Mouse (Mus musculus) embryo, embryonic 9.5 days (tissue): ENCODE measurements around the gene Ccdc148.

Source experiments
- DNase-seq: peaks from one replicate; pipeline ENCODE4 v3.0.0-alpha.2; 2017; ENCODE audit errors: extremely low spot score

Gene Ccdc148

DNA sequence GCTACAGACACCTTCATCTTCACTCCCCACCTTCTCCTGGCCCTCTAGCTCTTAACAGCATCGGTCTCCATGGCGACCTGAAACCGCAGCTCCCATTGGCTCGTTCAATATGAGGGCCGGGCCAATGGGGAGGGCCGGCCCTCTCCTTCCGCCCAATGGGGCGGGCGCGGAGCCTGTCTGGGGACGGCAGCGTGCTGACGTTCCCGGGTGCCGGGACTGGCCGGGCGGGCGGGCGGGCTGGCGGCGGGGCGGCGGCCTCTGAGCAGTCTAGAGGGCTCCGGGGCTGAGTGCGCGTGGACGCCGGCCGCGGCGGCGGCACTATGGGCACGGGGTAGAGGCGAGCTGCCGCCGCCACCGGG is at the start of gene Ccdc148, which contains the start of gene Pkp4:
Ccdc148 (minus strand) TSS at position 79 of the 359 bp plus-strand sequence.
Pkp4 (plus strand) TSS at position 246 of the 359 bp plus-strand sequence.
- DNase-seq: peak; percentile 90

DNA sequence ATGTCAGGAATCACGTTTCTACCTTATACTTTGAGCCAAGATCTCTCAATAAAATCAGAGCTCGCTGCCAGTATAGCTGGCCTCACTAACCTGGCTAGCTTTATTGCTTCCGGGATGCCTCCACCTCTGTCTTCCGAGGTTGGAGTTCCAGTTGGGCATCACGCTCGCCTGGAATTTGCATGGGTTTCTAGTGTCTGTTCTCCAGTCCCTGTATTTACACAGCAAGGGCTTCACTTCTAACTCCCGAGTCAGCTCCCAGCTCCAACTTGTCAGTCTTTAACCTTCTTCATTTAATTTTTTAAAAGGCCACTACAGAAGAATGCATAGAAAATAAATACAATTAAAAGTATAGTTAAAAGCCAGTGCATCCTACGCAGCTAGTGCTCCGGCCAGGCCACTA is 47.8 kb upstream of the Ccdc148 start:
- no peak for DNase-seq

DNA sequence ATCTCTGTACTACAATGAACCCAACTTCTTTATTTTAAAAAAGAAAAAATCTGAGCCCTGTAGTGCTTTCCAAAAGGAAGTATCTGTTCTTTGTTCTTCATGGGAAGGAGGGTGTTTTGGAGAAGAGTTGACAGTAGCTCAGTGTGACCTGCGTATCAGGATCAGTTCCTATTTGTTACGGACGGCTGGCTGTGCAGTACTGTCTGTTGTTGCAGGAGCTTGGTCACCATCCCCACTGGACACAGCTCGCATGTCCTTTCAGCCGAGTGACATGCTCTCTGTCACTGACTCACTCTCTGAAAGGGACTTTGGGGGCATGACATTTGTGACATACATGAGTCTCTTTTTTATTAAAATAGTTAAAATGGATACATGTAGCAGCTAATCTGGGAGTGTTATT is 47.2 kb upstream of the Ccdc148 start:
- DNase-seq: no peak

DNA sequence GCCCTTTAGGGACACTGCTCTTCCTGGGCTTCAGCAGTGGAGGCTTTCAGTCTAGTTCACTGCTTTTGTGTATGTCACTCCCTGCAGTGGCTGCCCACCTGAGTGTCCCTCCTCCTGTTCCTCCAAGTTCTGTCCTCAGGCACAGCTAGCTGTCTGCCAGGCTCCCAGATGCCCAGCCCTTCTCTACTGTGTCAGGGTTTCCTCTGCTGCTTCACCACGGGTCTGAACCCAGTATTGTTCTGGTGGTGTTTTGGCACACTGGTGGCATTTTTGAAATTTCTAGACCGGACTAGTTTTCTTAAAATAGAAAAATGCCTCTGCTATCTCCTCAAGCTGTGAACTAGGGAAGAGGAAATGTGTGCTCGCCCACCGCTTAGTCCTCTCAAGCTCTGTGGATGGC is 46.8 kb upstream of the Ccdc148 start:
- DNase-seq: no peak

DNA sequence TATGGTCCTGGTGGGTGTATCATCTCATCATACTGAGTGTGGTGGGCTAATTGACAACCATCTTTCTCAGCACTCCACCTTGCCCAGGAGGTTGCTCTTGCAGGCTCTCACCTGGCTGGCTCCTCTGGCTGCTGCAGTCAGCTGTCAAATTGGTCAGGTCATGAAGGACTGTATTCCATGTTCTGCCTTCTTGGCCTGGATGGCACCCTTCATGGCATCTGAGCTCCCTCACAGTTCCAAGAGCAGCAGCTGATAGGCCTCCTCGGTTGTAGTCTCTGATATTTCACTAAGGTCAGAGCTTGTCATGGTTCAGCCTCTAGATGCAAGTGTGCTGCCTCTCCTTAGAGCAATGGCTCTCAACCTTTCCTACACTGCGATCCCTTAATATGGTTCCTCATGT is 45.7 kb upstream of the Ccdc148 start:
- no peak for DNase-seq

DNA sequence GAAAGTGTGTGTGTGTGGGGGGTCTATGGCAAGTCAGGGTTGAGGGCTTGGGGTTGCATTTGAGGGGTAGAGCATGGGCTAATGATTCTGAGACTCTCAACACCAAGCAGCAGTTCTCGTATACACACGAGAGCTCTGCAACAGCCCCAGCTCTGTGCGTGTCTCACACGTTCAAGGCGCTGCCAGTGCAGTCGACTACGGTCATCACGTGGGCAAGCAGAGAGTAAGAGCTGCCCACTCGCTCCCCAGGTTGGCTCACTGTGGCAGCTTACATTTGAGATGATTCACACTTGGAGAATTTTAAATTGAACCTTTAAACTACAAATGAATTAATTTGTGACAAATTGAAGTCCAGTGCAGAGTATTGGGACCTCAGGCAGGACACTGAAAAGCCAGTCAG is 44.6 kb upstream of the Ccdc148 start:
- no peak for DNase-seq

DNA sequence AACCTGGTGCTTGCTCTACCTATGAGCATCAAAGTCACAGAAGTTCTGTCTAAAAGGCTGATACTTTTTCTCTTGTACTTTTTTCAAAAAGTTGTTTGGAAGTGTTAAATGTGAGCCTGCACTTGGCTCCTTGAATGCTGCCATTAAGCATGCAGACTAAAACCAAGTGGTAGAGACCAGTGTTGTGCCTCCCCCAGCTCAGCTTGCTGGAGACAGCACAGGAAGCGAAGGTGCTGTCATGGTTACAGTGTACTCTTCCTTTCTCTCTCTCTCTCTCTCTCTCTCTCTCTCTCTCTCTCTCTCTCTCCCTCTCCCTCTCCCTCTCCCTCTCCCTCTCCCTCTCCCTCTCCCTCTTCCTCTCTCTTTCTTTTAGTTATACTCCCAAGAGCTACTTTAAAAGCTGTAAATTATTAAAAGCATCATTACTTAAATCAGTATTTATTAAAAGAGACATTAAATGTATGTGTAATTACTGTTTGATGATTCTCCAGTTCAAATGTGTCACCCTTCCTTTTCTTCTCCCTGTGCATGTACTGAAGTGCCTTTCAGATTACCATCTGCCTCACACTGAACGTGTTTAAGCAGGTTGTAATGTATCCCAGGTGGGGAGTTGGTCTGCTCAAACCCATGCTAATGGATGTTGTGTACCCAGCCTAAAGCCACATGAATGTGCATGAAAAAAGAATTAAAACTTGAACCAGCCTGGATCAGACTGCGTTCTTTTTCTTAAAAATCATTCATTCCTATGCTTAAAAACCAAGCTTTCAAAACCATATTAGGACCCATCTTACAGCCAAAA is 43.3 kb upstream of the Ccdc148 start:
- DNase-seq: no peak

DNA sequence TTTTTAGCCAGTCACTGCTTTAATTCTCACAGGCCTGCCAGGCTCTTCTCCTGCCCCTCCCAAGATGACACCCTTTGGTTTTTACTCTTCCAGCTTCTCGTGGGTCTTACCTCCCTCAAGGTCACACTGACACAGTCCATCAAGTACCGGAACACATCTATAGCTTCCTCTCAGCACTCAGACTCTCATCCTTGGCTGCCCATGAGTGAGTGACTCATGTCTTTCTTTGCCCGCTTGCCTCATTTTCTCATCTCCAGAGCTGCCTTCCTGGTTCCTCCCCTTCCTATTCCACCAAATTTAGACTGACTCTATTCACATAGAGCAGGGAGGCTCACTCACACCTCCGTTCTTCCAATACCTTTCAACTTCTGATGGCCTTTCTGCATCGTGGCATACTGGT is 42.4 kb upstream of the Ccdc148 start:
- no peak for DNase-seq

DNA sequence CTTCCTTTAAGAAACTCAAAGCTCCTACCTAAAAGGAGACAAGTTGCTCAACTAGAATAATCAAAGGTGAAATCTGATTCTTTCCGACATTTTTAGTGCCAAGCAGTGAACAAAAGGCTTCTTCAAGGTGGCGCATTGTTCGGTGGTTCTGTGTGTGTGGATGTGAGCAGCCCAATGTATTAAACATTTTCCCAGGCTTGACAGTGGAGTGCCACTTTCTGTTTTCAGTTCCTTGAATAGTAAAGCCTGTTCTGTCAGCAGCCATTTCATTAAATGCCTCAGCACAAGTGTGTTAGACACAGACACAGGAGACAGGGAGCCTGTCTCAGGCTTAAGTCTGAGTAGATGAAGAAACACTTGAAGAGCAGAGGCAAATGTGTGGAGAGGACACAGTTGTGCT is 40.0 kb upstream of the Ccdc148 start:
- DNase-seq: no peak

DNA sequence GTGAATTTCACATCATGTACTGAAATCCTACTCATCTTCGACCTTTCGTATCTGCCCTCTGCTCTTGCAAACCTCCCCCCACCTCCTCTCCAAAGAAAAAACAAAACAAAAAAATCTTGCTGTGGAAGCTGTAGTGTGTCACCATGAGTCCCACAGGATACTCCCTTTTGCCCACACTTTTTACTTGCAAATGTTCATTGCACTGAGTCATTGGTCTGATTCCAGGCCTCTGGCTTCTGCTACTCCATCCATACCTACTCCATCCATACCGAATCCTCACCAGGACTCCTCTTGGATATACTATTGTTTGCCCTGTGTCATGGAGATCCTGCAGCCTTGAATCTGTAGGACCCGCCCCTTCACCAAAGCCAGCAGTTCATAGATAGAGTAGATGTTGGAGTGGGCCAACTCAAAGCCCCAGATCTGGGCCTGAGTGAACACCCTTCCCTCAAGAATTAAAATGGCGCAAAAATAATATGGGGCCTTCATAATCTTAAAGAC is 39.0 kb upstream of the Ccdc148 start:
- DNase-seq: no peak

DNA sequence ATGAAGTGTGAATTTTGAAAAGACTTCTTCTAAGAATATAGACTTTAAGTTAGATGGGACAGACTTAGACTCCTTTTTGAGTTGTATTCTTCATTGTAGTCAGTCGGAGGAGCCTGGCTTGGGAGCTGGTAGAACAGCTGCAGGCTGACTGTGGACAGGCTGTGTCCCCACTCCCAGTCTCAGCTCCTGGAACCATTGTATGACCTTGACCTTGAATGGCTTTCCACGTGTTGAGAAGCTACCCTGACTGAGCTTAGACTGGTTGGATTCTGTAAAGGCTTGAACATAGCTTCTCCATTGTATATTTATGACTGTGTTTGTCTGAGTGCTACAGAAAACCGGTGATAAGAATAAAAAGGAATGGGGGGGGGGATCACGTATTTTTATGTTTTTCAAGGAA is 36.7 kb upstream of the Ccdc148 start:
- no peak for DNase-seq

DNA sequence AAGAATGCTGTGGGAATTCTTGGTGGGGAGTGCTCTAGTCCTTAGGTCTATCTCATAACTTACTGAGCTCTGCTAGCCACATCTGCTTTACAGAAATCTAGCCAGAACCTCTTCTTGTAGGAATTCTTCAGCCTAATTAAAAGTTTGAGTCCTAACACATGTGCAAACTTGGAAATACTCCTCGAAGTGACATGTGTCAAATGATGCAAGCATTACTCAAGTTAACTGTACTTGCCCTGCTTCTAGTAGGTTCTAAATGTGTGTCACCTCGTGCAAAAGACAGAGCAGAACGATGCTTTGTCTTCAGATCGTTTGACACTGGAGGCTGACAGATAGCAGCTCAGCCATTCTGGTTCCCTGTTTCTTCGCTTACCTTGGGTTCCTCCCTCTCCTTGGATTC is 32.6 kb upstream of the Ccdc148 start:
- no peak for DNase-seq

DNA sequence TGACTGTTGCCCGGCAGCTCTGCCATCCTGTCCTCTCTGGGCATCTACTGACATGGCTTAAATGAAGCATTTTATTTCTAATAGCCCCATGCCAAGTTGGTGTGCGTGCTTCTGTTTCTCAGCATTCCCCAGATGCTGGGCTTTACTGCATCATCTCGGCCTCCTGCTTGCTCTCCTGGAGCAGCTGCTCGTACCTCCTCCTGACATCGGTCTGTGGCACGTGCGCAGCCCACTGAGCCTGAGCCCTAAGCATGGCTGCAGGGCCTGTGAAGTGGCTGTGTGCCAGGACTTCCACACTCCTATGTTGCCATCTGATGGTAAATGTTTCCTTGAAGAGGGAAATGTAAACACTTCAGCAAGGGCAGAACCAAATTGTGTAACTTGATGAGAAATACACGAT is 31.0 kb upstream of the Ccdc148 start:
- no peak for DNase-seq

DNA sequence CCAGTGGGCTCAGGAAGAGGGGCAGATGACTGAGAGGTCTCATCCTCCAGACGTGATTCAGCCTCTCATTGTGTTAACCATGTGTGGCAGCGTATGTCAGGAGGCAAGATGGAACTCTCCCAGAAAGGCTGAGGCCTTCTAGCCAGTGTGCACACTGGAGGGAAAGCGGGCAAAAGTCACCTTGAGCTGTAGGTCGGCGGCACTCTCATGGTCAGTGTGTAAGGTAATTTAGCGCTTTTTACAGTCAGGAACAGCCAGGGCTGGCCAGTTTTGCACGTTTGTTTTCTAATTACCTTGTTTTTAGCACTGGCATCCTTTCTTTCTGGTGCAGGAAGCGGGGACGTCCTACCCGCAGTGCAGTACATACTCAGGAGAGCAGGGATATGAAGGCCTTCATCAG is 29.7 kb upstream of the Ccdc148 start:
- no peak for DNase-seq

DNA sequence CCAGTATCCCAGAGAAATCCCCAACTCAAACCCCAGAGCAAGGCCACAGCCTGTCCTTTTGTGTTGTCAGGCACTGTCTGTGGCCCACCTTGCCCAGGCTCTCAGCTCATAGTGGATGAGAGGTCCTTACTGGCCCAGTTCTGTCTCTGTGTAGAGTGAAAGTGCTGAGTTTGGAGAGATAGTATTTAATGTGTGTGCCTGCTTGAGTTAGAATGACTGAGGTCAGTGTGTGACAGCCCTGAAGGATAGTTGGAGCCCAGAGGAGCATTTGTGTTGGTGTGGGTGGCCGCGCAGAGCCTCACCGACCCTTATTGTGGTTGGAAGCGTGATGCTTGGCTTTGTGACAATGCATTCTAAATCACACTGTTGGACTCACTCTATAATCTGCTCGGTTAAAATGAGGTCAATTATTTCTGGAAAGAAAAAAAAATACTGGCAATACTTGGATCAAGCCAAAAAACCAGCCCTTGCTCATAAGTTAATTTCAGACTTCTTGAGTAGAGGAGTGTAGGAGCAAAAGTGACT is 29.2 kb upstream of the Ccdc148 start:
- DNase-seq: no peak

DNA sequence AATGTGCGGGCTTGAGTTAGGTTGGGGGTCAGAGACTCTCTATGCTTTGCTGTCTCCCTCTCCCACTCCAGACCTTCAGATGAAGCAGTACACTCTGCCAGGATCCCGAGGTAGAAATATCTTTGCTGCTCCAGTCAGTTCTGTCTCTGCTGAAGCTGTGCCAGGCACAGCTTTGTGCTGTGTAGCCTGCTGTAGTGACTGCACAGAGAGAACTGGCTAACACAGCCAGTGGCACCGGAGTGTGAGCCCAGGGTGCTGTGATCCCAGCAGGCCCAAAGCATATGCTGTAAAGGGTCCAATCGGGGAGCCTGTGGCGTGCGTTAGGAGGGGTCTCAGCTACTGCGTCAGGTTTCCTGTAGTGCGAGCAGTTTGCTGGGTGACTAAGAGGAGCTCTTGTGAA is 27.8 kb upstream of the Ccdc148 start:
- no peak for DNase-seq

DNA sequence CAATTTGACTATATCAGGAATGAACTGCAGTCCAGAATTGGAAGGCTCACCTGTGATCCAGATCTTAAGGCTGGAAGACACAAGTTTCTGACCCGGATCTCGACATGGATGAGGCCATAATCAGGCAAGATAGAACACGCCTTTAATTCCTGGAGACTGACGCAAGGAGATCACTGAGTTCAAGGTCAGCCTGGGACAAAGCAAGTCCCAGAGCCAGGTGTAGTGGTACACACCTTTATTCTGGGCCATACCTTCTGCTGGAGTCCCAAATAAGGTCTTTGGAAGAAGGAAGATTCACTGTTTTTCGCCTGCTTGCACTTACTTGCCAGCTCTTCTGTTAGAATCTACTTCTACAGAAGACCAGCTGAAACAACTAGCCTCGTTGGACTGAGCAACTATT is 26.5 kb upstream of the Ccdc148 start:
- no peak for DNase-seq

DNA sequence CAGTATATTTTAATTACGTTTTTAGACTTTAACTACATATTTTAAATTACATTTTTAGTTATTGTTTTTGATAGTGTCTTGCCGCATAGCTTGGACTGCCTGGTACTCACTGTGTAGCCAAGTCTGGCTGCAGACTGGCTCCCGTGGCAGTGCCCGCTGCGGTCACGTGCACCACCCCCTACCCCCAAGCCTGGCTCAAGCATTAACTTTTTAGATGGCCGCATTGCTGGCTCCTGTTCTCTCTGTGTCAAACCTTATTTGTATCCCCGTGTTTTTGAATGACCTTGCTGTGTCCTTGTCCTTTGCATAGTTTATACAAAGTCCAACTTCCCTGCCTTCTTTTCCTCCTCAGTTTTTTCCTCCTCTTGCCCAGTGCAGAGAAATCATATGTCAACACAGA is 25.6 kb upstream of the Ccdc148 start:
- no peak for DNase-seq

DNA sequence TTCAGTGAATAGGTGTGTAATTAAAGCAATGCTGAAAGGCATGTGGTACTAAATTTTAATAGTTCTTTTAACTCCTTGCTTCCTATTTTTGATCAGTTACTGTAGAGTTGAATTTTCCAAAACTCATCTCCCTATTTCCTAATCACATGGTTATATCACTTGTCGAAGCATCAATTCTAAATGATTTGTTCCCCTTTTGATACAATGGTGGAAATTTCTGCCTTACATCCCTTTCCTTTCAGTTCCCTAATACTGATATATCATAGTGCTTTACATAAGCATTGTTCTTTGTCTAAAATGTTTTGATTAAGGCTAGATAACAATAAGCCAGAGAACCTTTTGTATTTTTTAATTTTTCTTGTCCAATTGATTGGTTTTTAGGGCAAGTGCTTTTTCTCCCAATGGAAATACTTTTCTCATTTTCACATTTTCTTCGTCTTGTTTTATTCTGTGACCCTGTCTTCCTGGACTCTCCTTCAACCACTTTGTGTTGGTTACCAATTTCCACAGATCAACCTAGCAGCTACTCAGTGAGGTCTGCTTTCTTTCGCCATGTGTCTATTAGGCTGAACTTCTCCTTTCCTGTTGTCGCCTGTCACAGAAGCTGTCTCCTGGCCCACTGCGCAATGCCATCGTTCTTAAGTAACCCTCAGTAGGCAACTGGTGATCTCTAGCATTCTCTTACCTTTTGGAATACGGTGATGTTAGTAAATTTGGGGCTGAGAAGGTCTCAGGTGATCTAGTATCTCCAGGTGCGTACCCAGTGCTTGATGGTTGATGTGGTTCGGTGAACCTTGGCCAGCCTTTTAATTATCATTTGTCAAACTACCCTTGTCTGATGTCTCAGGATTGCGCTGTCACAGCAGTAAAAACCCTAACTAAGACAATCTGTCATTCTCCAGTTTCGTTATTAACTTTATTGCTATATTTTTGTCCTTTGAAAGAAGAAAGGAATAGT is 23.9 kb upstream of the Ccdc148 start:
- DNase-seq: no peak

DNA sequence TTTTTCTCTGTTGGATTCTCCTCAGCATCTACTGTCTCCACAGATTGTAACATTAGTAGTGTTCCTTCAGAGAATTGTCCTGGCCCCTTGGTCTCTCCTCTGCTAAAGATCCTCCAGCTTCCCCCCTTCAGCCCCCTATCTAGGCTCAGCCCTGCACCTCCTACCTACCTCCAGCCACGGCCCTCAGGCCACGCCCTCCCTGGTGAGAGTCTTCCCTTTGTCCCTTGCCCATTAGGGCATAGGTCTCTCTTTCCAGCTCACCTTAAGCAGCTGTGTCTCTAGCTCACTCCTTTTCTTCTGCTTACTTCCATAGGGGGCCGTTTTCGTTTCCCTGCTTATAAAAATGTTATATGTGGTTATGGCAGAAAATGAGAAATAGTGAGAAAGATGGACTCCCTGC is 23.1 kb upstream of the Ccdc148 start:
- DNase-seq: no peak

DNA sequence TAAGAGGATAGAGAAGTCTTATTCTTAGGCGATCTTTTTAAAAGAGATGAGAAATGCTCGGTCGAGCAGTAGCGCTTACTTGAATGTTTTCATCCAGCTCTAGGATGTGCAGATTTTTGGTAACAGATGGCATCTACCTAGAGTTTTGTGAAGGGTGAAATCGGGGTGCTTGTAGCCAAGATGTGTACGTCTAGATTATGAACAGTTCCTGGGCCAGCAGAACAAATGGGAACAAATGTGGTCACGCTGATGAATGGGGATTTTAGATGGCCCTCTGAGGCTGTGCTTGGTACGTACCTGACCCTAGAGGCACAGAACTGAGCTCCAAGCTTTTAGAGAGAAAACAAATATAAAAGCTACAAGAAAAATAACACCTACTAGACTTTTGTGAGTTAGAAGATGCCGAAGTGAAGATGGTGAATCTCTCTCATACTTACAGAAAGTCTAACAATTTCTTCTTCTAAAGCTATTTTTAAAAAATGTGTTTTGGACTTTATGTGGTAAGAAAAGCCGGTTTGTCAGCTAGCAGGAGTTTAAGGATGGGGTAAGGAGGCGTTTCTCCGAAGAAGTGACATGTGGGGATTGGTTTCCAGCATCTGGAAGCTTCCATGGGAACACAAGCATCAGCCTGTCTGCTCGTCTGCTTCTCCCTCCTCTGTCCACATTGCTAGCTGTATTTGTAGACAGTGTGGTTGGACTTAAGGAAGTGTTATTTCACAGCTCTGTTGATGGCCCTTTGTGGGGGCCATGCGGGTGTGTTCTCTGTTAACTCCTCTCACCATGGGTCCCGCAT is 21.0 kb upstream of the Ccdc148 start:
- DNase-seq: no peak

DNA sequence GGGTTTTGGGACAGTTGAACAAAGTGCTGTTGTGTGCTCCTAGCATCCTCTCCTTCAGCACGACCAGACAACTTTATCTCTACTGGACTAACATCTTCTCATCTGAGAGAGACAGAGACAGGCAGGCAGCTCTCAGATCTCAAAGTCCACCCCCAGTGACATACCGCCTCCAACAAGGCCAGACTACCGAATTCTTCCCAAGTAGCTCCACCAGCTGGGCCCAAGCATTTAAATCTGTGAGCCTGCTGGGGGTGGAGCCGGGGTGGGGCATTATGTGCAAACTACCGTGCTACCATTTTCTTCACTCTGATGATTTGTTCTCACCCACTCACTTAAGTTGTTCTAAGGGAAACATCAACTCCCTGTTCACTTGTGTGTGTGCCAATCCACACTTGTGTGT is 19.0 kb upstream of the Ccdc148 start:
- DNase-seq: no peak
